Mouse (Mus musculus) heart, embryonic 14.5 days (tissue): Measurements from ENCODE around the gene Apob. TPM values are rescaled to one million over a fixed set of nuclear protein-coding genes. Genes with fewer than 3 reads are reported as not detected.

Experiments
- ATAC-seq: fragments of 200-750 bp; cut with Nextera tagmentation; 2 replicates; pipeline ENCODE4 v1.8.0; 2017; ENCODE audit warnings: low read depth, moderate TSS enrichment; ENCODE audit not compliant: insufficient number of reproducible peaks, insufficient read depth, low FRiP score
- H3K27ac ChIP-seq, 2 experiments: fragments of 200-500 bp in 1 of 2; fragments of 300-500 bp in 1 of 2; sonication (generic) in 1 of 2; replicated peaks in 1 of 2; 2 replicates each; pipeline ENCODE4 v1.5.1; 2012 to 2014; ENCODE audit warnings: low read depth in 2 of 2, low read length in 2 of 2, control low read depth in 1 of 2, mild to moderate bottlenecking in 1 of 2, mixed read lengths in 1 of 2; ENCODE audit not compliant: control insufficient read depth in 1 of 2, insufficient read depth in 1 of 2
- H3K27me3 ChIP-seq: fragments of 300-500 bp; sonication (generic); 2 replicates; pipeline ENCODE4 v1.6.1; 2014; ENCODE audit warnings: mild to moderate bottlenecking, low read length, control low read depth; ENCODE audit not compliant: control insufficient read depth, insufficient read depth
- H3K36me3 ChIP-seq: fragments of 300-500 bp; sonication (generic); 2 replicates; pipeline ENCODE4 v1.6.1; 2014; ENCODE audit warnings: mild to moderate bottlenecking, control low read depth, low read length, mixed read lengths; ENCODE audit not compliant: control insufficient read depth, insufficient read depth
- H3K4me1 ChIP-seq, 2 experiments: fragments of 200-500 bp in 1 of 2; fragments of 300-500 bp in 1 of 2; sonication (generic) in 1 of 2; 2 replicates each; pipeline ENCODE4 v1.6.1; 2012 to 2014; ENCODE audit warnings: low read length in 2 of 2, control low read depth in 1 of 2, mixed read lengths in 1 of 2; ENCODE audit not compliant: control insufficient read depth in 2 of 2, insufficient read depth in 2 of 2
- H3K4me2 ChIP-seq: fragments of 300-500 bp; sonication (generic); 2 replicates; pipeline ENCODE4 v1.6.1; 2014; ENCODE audit warnings: mild to moderate bottlenecking, low read length
- H3K4me3 ChIP-seq, 2 experiments: fragments of 200-500 bp in 1 of 2; fragments of 300-500 bp in 1 of 2; sonication (generic) in 1 of 2; 2 replicates each; pipeline ENCODE4 v1.5.1; 2012 to 2014; ENCODE audit warnings: low read length in 2 of 2, mild to moderate bottlenecking in 2 of 2, control low read depth in 1 of 2, low read depth in 1 of 2, moderate library complexity in 1 of 2; ENCODE audit not compliant: control insufficient read depth in 1 of 2, insufficient read depth in 1 of 2
- H3K9ac ChIP-seq: fragments of 300-500 bp; sonication (generic); 2 replicates; pipeline ENCODE4 v1.6.1; 2014; ENCODE audit warnings: mild to moderate bottlenecking, low read length
- H3K9me3 ChIP-seq: fragments of 300-500 bp; sonication (generic); 2 replicates; pipeline ENCODE4 v1.6.1; 2016; ENCODE audit warnings: low read length, control low read depth; ENCODE audit not compliant: control insufficient read depth
- WGBS: fragments of 180-500 bp; shearing (Covaris S2); extraction: QIAGEN DNeasy Blood & Tissue Kit; methylation state at CpG from one replicate; pipeline ENCODE4 v1.1.7; 2014; 5-methylcytosine and 5-hydroxymethylcytosine counted together
- polyA plus RNA-seq: library from polyadenylated mRNA; unstranded; fragments of >200 nt; fragmentation: Nextera tagmentation; extraction: Ambion mirVana; gene quantifications from 2 replicates; pipeline ENCODE4 v1.2.1, GENCODE M21; 2014

Gene Apob
- polyA plus RNA-seq, 1 experiment from 2014 or later = 0.22 TPM

DNA sequence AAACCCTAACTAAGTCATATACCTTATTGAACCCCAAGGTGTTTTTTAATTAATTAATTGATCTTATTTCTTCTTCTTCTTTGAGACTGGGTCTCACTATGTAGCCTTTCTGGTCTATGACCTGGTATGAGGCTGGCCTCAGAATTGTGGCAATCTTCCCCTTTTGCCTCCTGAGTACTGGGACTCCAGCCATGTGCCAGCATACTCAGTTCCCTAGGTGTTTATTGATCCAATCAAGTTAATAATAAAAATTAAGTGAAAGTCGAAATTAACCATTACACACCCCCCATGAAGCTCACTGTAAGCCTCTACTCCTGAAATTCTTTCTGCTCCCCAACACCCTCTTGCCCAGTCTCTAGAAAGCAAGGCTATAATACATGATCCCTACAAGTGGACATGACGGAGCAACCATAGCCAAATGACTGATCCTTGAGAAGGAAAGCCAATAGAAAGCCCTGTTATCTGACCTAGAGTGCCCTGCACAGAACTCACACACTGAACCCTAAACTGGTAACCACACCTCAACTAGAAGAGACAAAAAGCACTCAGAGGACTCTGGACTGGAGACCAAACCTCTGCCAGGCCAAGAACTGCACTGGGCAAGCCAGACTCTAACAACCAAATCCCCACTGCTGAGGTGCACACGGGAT lies 60.8 kb downstream of the Apob start:
- Histone ChIP-seq H3K27me3 (no peaks in the 10 kb centered on the region), H3K9me3 (no peaks in the 10 kb centered on the region), H3K9ac (no peak overlapping the region), H3K4me1 (no peaks in the 10 kb centered on the region), H3K27ac (no peak overlapping the region), H3K36me3 (no peaks in the 10 kb centered on the region), H3K4me2 (no peak overlapping the region), H3K4me3 (no peak overlapping the region)
- 60% methylated on average over 3 of the region's 3 CpGs for WGBS
- no peak for ATAC-seq

DNA sequence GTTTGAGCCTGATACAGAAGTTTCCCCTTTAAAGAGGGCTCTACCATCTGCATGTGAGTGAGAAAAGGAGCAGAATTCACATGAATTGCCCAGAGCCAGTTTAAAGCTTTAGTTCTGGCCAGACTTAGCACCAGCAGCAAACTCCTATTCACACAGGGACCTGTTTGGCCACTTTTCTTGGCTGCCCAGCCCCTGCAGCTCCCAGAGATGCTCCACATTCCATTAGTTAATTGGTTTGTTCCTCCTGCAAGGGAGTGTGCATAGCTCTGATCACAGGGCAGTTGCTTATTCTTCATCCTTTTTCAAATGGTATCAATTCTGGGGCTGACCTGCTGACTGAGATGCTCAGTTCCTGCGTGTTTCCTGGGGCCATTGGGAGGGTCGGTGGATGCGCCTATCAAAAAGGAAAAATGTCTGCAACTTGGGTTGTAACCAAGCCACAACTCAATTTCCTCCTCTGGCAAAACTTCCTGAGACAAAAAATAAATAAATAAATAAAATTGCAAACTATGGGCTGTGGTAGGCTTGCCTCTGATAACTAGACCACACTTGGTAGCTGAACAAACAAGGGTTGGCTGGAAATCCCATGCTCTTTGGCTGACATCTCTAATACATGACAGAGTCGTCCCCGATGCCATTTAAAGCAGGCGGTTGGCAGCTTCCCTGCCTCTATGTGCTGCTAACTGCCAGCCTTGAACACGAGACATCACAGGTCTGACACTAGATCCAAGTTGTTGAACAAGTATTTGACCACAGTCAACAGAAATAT lies 65.4 kb downstream of the Apob start:
- H3K4me3 ChIP-seq = no peak overlapping the region
- H3K4me1 ChIP-seq = no peaks in the 10 kb centered on the region
- H3K27ac ChIP-seq = no peak overlapping the region
- no peaks in the 10 kb centered on the region for H3K9me3 ChIP-seq
- 62% methylated on average over 7 of the region's 7 CpGs for WGBS
- no peaks in the 10 kb centered on the region for H3K36me3 ChIP-seq
- H3K9ac ChIP-seq = no peak overlapping the region
- no peak for ATAC-seq
- H3K27me3 ChIP-seq = no peaks in the 10 kb centered on the region
- no peak overlapping the region for H3K4me2 ChIP-seq

DNA sequence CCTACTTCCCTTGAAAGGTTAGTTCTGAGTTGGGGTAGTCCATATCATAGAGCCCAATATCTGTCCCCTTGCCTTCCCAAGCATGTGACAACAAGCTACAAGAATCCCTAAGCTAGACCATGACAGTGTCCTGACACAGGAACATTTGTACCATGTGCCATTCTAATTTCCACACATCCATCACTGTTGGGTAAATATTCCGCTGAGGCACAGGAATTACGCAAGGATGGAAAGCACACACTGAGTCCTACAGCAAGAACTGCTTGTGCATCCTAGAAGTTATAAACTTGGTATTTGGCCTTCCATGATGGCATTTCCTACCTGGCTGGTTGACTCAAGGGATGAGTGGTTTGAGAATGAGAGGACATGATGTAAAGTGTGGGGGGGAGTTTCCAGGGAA lies 69.6 kb downstream of the Apob start:
- no peak overlapping the region for H3K27ac ChIP-seq
- no peak for ATAC-seq
- WGBS = 88% methylated on average over 2 of the region's 2 CpGs
- H3K4me3 ChIP-seq = no peak overlapping the region
- no peak overlapping the region for H3K4me2 ChIP-seq
- no peaks in the 10 kb centered on the region for H3K9me3 ChIP-seq
- no peak overlapping the region for H3K9ac ChIP-seq
- H3K27me3 ChIP-seq = no peaks in the 10 kb centered on the region
- H3K36me3 ChIP-seq = no peaks in the 10 kb centered on the region
- no peaks in the 10 kb centered on the region for H3K4me1 ChIP-seq

DNA sequence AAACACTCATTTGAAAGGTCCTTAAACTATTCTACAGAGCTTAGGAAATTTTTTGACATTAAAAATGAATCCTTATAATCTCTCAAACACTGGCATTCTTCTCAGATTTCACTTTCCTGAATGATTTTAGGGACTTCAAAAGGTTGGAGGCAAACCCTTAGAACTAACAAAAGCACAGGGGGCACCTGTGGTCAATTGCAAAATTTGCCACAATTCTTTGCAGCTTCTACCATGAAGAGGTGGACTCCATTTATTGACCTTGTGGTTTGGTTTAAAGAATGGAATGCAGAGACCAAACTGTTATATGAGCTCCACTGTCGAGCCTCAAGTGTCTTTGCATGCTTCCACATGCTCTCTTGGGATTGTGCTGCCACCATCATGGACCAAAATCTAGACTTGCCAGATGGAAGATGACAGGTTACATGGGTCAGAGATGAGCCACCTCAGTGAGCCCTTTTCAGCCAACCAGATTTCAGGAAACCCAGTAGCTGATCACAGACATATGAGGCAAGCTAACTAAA lies 70.4 kb downstream of the Apob start:
- WGBS = 25% methylated on average over 1 of the region's 1 CpGs
- H3K4me2 ChIP-seq = no peak overlapping the region
- H3K36me3 ChIP-seq = no peaks in the 10 kb centered on the region
- H3K27ac ChIP-seq = no peak overlapping the region
- no peaks in the 10 kb centered on the region for H3K9me3 ChIP-seq
- H3K9ac ChIP-seq = no peak overlapping the region
- ATAC-seq = no peak
- no peak overlapping the region for H3K4me3 ChIP-seq
- no peaks in the 10 kb centered on the region for H3K4me1 ChIP-seq
- no peaks in the 10 kb centered on the region for H3K27me3 ChIP-seq

DNA sequence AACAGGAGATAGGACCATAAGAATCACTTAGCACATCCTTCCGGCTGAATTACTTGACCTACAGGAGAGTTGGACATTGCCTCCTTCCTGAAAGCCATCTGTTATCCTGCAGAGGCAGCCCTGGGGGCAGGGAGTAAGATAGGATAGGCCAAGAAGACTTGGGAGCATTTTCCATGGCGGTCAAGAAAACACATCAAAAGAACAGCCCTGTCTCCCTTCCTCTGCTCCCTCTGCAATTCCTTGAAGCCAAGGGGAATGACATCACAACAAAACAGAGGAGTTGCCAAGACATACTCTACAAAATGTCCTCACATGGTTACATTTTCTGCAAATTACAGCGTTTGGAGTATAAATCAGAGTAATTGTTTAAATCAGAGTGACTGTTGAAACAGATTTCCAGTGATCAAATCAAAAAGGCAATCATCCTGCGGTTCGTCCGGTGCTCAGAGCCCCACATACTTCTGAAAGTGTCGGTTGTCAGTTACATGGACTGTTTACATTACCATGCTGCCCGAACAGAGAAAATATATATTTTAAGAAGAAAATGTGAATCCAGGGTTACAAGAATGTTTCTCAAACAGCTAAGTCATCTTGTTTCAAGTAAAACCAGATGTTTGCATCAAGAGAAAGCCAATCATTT lies 78.7 kb downstream of the Apob start:
- Histone ChIP-seq H3K27ac (no peak overlapping the region), H3K9ac (no peak overlapping the region), H3K36me3 (no peaks in the 10 kb centered on the region), H3K9me3 (0 out of 2 replicates have a peak, but pooled peaks cover 2% of the 10 kb centered on the region), H3K4me2 (no peak overlapping the region), H3K4me3 (no peak overlapping the region), H3K27me3 (0 out of 2 replicates have a peak, but pooled peaks cover 2% of the 10 kb centered on the region), H3K4me1 (no peaks in the 10 kb centered on the region)
- no peak for ATAC-seq
- WGBS = 70% methylated on average over 8 of the region's 8 CpGs

DNA sequence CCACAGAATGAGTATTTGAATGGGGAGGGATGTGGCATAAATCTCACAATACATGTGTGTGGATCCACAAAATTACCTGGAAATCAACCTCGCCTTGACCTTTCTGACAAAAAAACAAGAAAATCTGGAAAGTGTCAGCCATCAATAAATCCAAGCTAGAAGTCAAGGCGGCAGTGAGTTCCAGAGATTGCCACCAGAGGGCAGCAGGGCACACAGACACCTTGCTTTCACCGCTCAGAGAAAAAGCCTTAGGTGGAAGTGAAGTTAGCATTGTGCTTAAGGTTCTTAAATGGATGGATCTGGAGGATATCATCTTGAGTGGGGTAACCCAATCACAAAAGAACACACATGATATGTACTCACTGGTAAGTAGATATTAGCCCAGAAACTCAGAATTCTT lies 82.1 kb downstream of the Apob start:
- ATAC-seq = no peak
- H3K9me3 ChIP-seq = no peaks in the 10 kb centered on the region
- no peaks in the 10 kb centered on the region for H3K4me1 ChIP-seq
- H3K36me3 ChIP-seq = no peaks in the 10 kb centered on the region
- no peak overlapping the region for H3K27ac ChIP-seq
- no peak overlapping the region for H3K4me2 ChIP-seq
- H3K4me3 ChIP-seq = no peak overlapping the region
- 6% methylated on average over 3 of the region's 3 CpGs for WGBS
- H3K9ac ChIP-seq = no peak overlapping the region
- 0 out of 2 replicates have a peak, but pooled peaks cover 2% of the 10 kb centered on the region for H3K27me3 ChIP-seq

DNA sequence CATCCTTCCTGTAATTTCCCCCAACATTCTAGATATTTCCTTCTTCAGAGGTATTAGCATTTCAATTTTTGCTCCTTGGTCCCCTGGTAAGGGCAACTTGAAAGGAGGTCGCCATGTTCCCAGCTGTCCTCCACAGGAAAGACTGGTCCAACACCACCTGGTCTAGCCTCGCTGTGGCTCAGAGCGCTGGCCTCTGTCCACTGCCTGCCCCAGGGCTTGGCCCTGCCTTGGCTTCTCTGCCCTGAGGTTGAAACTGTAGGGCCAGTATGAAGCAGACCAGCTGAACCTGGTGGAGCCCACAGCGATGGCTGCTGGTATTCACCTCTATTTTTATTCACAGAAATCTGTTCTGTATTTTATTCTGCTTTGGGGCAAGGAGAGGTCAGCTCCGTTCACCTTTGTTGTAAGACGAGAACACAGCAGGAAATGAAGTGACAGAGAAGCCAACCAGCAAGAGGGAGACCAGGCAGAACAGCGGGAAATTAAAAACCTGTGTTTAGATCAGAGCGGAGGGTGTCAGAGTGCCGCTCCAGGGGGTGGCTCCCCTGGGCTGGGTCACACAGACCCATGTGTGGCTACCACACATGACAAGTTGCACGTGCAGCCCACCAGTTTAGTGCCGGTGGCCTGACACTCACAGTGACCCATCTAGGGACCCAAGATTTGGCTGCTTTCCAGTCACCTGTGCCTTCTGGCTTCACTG lies 86.1 kb downstream of the Apob start:
- H3K27me3 ChIP-seq = no peaks in the 10 kb centered on the region
- H3K4me1 ChIP-seq = no peaks in the 10 kb centered on the region
- H3K36me3 ChIP-seq = no peaks in the 10 kb centered on the region
- H3K9ac ChIP-seq = no peak overlapping the region
- H3K4me3 ChIP-seq = no peak overlapping the region
- ATAC-seq = no peak
- H3K4me2 ChIP-seq = no peak overlapping the region
- no peak overlapping the region for H3K27ac ChIP-seq
- H3K9me3 ChIP-seq = no peaks in the 10 kb centered on the region
- WGBS = 54% methylated on average over 11 of the region's 11 CpGs
